Mouse (Mus musculus) cerebellum, postnatal 36 days (tissue): ENCODE measurements around the gene Sept1.
"Not testable (repeated sequence)": the region's sequence is repeated elsewhere in the genome, so short reads cannot be mapped to it uniquely, and the experiment has no call there.

ENCODE experiments used
- DNase-seq, 2 experiments: peaks; one replicate each; pipeline ENCODE4 v3.0.0; 2021 to 2022; ENCODE audit warnings: mixed read lengths in 2 of 2

Sept1 gene

GRCm38 (mm10) chr7:127192989-127193388 is 39.9 kb downstream of the Sept1 start:
- DNase-seq = no peak

GRCm38 (mm10) chr7:127190672-127191071 is 42.3 kb downstream of the Sept1 start:
- no peak for DNase-seq

- no peak for DNase-seq
These were observed 44.3 kb downstream of the Sept1 start for GRCm38 (mm10) chr7:127188305-127189276.

- DNase-seq = no peak
These were observed 45.6 kb downstream of the Sept1 start for GRCm38 (mm10) chr7:127187351-127187750.

GRCm38 (mm10) chr7:127185601-127186000 is 47.3 kb downstream of the Sept1 start:
- DNase-seq = no peak

GRCm38 (mm10) chr7:127184720-127185119 is 48.2 kb downstream of the Sept1 start:
- no peak for DNase-seq

- DNase-seq = no peak
These were observed 49.1 kb downstream of the Sept1 start for GRCm38 (mm10) chr7:127183828-127184227.

- no peak for DNase-seq
These were observed 49.6 kb downstream of the Sept1 start for GRCm38 (mm10) chr7:127183345-127183744.

- not testable (repeated sequence) for DNase-seq
These were observed 51.2 kb downstream of the Sept1 start for GRCm38 (mm10) chr7:127181724-127182123.

- DNase-seq = no peak
These were observed 52.1 kb downstream of the Sept1 start for GRCm38 (mm10) chr7:127180783-127181182.

- DNase-seq = no peak
These were observed 56.0 kb downstream of the Sept1 start for GRCm38 (mm10) chr7:127176937-127177336.

GRCm38 (mm10) chr7:127166501-127166900 is 66.4 kb downstream of the Sept1 start:
- no peak for DNase-seq

GRCm38 (mm10) chr7:127165607-127166493 is 67.1 kb downstream of the Sept1 start:
- DNase-seq = no peak
